Mouse (Mus musculus) heart, adult 2 months (tissue): ENCODE data around the gene Gpatch2. TPM values are rescaled to one million over a fixed set of nuclear protein-coding genes. Genes with fewer than 3 reads are reported as not detected.

Experiments used
- DNase-seq, 2 experiments: peaks; one replicate each; pipeline ENCODE4 v3.0.0; 2021
- H3K27ac ChIP-seq: fragments of 200-600 bp; 2 replicates; pipeline ENCODE4 v1.8.1; 2022
- H3K27me3 ChIP-seq: fragments of 200-500 bp; 2 replicates; pipeline ENCODE4 v1.6.1; 2012; ENCODE audit warnings: mild to moderate bottlenecking, low read length, inconsistent platforms, mixed read lengths; ENCODE audit not compliant: control insufficient read depth, insufficient read depth
- H3K36me3 ChIP-seq: fragments of 200-500 bp; 2 replicates; pipeline ENCODE4 v1.6.1; 2012; ENCODE audit warnings: low read length, inconsistent platforms; ENCODE audit not compliant: control insufficient read depth, insufficient read depth
- H3K4me1 ChIP-seq: fragments of 200-500 bp; 2 replicates; pipeline ENCODE4 v1.6.1; 2011; ENCODE audit warnings: low read length; ENCODE audit not compliant: control insufficient read depth, insufficient read depth
- H3K4me3 ChIP-seq: fragments of 200-600 bp; 2 replicates; pipeline ENCODE4 v1.8.1; 2022
- H3K79me2 ChIP-seq: fragments of 200-500 bp; replicated peaks from 2 replicates; pipeline ENCODE4 v1.6.1; 2012; ENCODE audit warnings: mild to moderate bottlenecking, inconsistent platforms, low read length, moderate library complexity, mixed read lengths; ENCODE audit not compliant: control insufficient read depth, insufficient read depth
- H3K9ac ChIP-seq: fragments of 200-500 bp; 2 replicates; pipeline ENCODE4 v1.6.1; 2012; ENCODE audit warnings: low read depth, mild to moderate bottlenecking, control low read depth, inconsistent platforms, low read length, mixed read lengths
- CTCF ChIP-seq: fragments of 200-600 bp; IDR thresholded peaks from 2 replicates; pipeline ENCODE4 v1.8.1; 2022; ENCODE audit warnings: antibody characterized with exemption, mild to moderate bottlenecking, moderate library complexity
- EP300 ChIP-seq: fragments of 200-500 bp; IDR thresholded peaks from 2 replicates; pipeline ENCODE4 v1.6.1; 2011; ENCODE audit warnings: low read depth, low read length, control low read depth; ENCODE audit not compliant: insufficient read depth
- POLR2A ChIP-seq: fragments of 200-500 bp; IDR thresholded peaks from 2 replicates; pipeline ENCODE4 v1.6.1; 2011; ENCODE audit warnings: mild to moderate bottlenecking, low read depth, low read length, control low read depth; ENCODE audit not compliant: insufficient read depth
- WGBS: fragments of 180-500 bp; shearing (Covaris S2); methylation state at CpG from one replicate; pipeline ENCODE4 v1.1.7; 2018; 5-methylcytosine and 5-hydroxymethylcytosine counted together
- intact Hi-C: fragments of 180-260 bp; cut with DNase I; formaldehyde crosslinking; loops from one replicate; pipeline ENCODE4 v1.15.1; 2025
- polyA plus RNA-seq: library from polyadenylated mRNA; depleted of rRNA; stranded (reverse); fragments of >200 nt; gene quantifications from 2 replicates; pipeline ENCODE4 v1.2.3, GENCODE M21; 2012
- total RNA-seq, 2 experiments: library from RNA; stranded (reverse); gene quantifications; 2 replicates each; pipeline ENCODE4 v1.2.3; 2021

The Gpatch2 gene
- total and polyA plus RNA-seq, 3 experiments: 5.9 to 10.5 (median 10.1) TPM

DNA sequence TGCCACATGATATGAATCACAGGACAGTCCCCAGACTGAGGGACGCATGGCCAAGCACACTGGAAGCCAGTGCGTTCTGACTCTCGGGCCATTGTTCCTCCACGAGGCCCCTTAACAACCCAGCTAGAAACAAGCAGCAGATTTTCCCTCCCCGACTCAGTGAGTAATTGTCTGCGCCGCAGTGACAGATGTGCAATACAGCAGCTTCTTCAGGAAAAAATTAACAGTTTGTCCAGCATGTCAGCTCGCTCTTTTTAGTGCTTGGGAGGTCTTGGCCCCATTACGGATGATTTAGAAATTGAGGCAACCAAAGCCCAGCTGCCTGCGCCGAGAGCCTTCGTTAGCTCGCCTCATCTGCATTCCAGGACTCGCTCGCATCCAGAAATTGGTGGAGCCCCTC lies 140.9 kb downstream of the Gpatch2 start:
- Histone ChIP-seq H3K27ac (no peak overlapping the region), H3K27me3 (no peaks in the 10 kb centered on the region), H3K36me3 (no peaks in the 10 kb centered on the region), H3K4me3 (no peak overlapping the region), H3K4me1 (no peaks in the 10 kb centered on the region), H3K9ac (no peak overlapping the region), H3K79me2 (no peaks in the 10 kb centered on the region)
- intact Hi-C loops: no loop called here
- DNase-seq: no peak
- TF ChIP-seq POLR2A (no peak), EP300 (no peak), CTCF (no peak)
- WGBS: 89% methylated on average over 15 of the region's 15 CpGs

DNA sequence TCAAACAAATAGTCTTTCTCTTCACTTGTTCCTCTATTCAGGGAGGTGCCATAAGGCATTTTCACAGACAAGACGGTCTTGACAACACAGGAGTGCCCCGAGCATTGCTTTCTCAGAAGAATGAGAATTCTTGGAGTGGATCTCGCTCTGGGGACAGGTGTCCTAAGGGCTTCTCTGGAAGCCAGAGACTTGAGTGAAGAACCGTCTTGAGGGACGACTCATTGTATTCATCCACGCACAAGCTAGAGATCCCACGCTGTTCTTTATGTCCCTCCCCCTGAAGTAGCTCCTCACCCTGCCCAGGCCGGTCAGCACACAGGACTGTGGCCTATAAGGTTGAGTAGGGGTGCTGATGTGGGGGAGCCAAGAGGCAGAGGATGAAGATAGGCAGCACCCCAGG lies 141.6 kb downstream of the Gpatch2 start:
- no peaks in the 10 kb centered on the region for H3K4me1 ChIP-seq
- no peaks in the 10 kb centered on the region for H3K79me2 ChIP-seq
- H3K9ac ChIP-seq: no peak overlapping the region
- H3K36me3 ChIP-seq: no peaks in the 10 kb centered on the region
- no peak for DNase-seq
- no peaks in the 10 kb centered on the region for H3K27me3 ChIP-seq
- H3K4me3 ChIP-seq: no peak overlapping the region
- no peak overlapping the region for H3K27ac ChIP-seq
- TF ChIP-seq CTCF (no peak), EP300 (no peak), POLR2A (no peak)
- WGBS: 92% methylated on average over 8 of the region's 8 CpGs
- intact Hi-C loops: no loop called here

DNA sequence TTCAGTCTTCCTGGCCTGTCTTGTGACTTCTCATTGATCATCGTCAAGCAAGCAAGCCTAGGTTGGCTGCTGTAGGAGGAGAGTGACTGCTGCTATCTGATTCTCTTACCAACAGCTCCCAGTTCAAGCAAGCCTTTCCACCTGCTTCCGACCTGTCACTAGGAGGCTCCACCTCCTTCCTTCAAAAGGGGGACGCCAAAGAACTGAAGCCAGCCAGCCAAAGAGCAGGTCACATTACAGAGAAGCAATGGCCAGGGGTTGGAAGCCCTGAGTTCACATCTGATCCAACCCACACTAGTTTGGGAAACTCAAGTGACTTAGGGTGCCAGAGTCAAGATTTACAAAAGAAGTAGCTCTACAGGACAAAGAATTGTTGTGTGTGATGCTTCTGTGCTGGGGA lies 144.9 kb downstream of the Gpatch2 start:
- TF ChIP-seq CTCF (no peak), EP300 (no peak), POLR2A (no peak)
- no peak overlapping the region for H3K4me3 ChIP-seq
- H3K79me2 ChIP-seq: no peaks in the 10 kb centered on the region
- DNase-seq: no peak
- H3K27me3 ChIP-seq: no peaks in the 10 kb centered on the region
- no peaks in the 10 kb centered on the region for H3K4me1 ChIP-seq
- intact Hi-C loops: no loop called here
- no peaks in the 10 kb centered on the region for H3K36me3 ChIP-seq
- WGBS: 51% methylated on average over 3 of the region's 3 CpGs
- H3K27ac ChIP-seq: no peak overlapping the region
- no peak overlapping the region for H3K9ac ChIP-seq

DNA sequence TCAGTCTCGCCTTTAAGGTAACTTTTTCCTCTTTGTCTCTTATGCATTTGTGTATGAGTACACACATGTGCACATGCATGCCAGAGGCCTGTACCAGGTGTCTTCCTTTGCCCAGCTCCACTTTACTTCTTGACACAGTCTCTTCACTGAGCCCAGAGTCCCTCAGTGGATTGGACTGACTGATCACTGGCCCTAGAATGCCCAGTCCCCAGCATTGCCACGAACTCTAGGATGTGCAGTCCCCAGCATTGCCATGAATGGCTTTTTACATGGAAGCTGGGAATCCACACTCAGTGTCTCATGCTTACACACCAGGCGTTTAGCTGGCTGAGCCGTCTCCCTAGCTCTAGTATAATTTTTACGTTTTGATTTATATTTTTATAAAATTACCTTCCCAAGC lies 147.2 kb downstream of the Gpatch2 start:
- Histone ChIP-seq H3K4me1 (no peaks in the 10 kb centered on the region), H3K9ac (no peak overlapping the region), H3K36me3 (no peaks in the 10 kb centered on the region), H3K79me2 (no peaks in the 10 kb centered on the region), H3K4me3 (no peak overlapping the region), H3K27me3 (no peaks in the 10 kb centered on the region), H3K27ac (no peak overlapping the region)
- 90% methylated on average over 5 of the region's 5 CpGs for WGBS
- no peak for TF ChIP-seq EP300
- TF ChIP-seq POLR2A: no peak
- no peak for TF ChIP-seq CTCF
- no peak for DNase-seq
- intact Hi-C loops: no loop called here

DNA sequence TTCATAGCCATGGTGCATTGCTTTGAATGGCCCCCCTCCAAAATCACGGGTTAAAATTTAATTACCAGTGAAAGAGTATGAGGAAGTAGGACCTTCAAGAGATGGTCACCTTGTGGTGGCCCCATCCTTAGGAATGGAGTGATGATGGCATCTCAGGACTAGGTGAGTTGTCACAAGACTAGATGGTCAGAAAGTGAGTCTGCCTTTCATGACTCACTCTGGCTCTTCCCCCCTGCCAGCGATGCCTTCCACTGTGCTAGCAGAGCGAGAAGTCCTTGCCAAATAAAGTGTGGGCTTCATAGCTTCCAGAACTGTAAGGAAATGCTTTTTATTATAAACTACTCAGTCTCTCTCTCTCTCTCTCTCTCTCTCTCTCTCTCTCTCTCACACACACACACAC lies 150.1 kb downstream of the Gpatch2 start:
- TF ChIP-seq EP300: no peak
- TF ChIP-seq CTCF: no peak
- TF ChIP-seq POLR2A: no peak
- Histone ChIP-seq H3K79me2 (no peaks in the 10 kb centered on the region), H3K27me3 (no peaks in the 10 kb centered on the region), H3K9ac (no peak overlapping the region), H3K27ac (no peak overlapping the region), H3K4me3 (no peak overlapping the region), H3K4me1 (no peaks in the 10 kb centered on the region), H3K36me3 (no peaks in the 10 kb centered on the region)
- DNase-seq: no peak
- intact Hi-C loops: no loop called here
- WGBS: 88% methylated on average over 3 of the region's 3 CpGs

DNA sequence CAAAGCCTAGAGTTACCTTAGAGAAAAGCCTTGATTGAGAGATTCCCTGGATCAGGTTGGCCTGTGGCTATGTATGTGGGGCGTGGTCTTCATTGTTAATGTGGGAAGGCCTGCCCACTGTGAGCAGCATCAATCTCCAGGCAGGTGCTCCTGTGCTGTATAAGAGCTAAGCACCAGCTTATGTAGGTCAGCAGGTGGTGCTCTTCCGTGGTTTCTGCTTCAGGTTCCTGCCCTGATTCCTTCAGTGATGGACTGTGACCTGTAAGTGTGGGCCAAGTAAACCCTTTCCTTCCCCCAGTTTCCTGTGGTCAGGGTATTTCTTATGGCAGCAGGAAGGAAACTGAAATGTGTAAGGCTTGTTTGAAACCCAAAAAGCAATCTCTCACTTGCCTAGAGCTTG lies 151.5 kb downstream of the Gpatch2 start:
- intact Hi-C loops: no loop called here
- peak; percentile 21; the same call in 1 of the 2 replicates for TF ChIP-seq CTCF
- no peak for TF ChIP-seq EP300
- H3K79me2 ChIP-seq: no peaks in the 10 kb centered on the region
- no peak overlapping the region for H3K4me3 ChIP-seq
- H3K9ac ChIP-seq: no peak overlapping the region
- 58% methylated on average over 2 of the region's 2 CpGs for WGBS
- no peak for DNase-seq
- no peaks in the 10 kb centered on the region for H3K36me3 ChIP-seq
- no peaks in the 10 kb centered on the region for H3K27me3 ChIP-seq
- H3K4me1 ChIP-seq: no peaks in the 10 kb centered on the region
- no peak overlapping the region for H3K27ac ChIP-seq

GRCm38 (mm10) chr1:187369049-187369448 lies 153.7 kb downstream of the Gpatch2 start:
- H3K4me3 ChIP-seq: no peak overlapping the region
- H3K27ac ChIP-seq: no peak overlapping the region
- TF ChIP-seq POLR2A: no peak
- no peak for TF ChIP-seq CTCF
- TF ChIP-seq EP300: no peak
- H3K4me1 ChIP-seq: no peaks in the 10 kb centered on the region
- intact Hi-C loops: no loop called here
- no peak overlapping the region for H3K9ac ChIP-seq
- WGBS: 82% methylated on average over 2 of the region's 2 CpGs
- DNase-seq: no peak
- no peaks in the 10 kb centered on the region for H3K27me3 ChIP-seq
- no peaks in the 10 kb centered on the region for H3K79me2 ChIP-seq
- no peaks in the 10 kb centered on the region for H3K36me3 ChIP-seq
